Mouse (Mus musculus): Measurements from ENCODE around the gene Uchl3. TPM values are rescaled to one million over a fixed set of nuclear protein-coding genes. Genes with fewer than 3 reads are reported as not detected.

Uchl3 gene
- total RNA-seq, 4 experiments from 2014 or later: 41.6 to 48.7 (median 44.4) TPM

DNA sequence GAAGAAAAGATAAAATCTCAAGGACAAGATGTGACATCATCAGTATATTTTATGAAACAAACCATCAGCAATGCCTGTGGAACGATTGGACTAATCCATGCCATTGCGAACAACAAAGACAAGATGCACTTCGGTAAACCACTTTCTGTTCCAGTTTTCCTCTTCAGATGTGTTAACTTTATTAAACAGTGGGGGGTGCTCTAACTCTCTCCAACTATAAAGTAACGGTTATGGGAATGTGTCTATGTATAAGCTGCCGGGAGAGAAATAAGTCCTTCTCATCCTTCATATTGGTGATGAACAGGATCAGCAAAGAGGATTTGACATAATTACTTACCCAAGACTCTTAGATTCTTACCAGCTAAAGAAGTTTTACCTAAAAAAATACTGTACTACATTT, 12.8 kb downstream of the Uchl3 start:
- DNase-seq (ENCODE audit: low spot score in 2 of 2): no peak

DNA sequence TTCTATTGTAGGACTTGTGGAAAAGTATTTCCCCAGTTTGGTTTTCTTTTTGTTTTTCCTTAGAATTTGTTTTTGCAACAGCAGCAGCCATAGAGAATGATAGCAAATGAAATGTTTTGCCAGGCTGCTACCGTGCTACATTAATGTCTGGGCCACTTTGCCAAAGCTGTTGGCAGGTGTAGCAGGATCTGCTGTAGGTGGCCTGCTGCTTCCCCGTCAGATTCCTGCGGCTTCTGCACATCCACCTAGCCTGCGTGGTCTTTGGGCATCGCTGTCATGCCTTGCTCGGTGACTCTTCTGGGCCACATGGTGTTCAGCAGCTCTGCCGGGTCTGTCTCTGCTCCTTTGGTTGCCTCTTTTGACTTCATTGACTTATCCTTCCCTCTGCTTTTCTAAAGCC, 14.9 kb downstream of the Uchl3 start:
- DNase-seq (ENCODE audit: low spot score in 2 of 2): no peak

DNA sequence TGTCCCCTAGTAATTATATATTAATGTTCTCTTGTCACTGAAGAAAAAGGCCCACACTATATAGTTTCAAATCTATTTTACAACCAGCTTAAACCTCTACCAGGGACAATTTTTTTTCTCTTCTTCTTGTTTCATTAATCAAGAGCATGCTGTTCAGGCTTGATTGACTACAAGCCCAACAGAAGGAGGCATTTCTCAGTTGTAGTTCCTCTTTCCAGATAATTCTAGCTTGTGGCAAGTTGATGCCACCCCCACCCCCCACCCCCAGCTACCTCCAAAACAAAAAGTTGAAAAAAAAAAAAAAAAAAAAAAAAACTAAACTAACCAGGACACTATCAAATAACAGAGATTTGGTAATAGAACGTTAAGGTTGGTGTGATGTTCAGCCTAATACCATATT, 18.5 kb downstream of the Uchl3 start:
- DNase-seq (ENCODE audit: low spot score in 2 of 2): no peak

- no peak for DNase-seq (ENCODE audit: low spot score in 2 of 2)
These were observed 33.9 kb downstream of the Uchl3 start for GRCm38 (mm10) chr14:101687696-101688095.

GRCm38 (mm10) chr14:101688406-101688805, 34.6 kb downstream of the Uchl3 start:
- DNase-seq (ENCODE audit: low spot score in 2 of 2): no peak

GRCm38 (mm10) chr14:101704479-101704878, 50.7 kb downstream of the Uchl3 start:
- DNase-seq (ENCODE audit: low spot score in 2 of 2): no peak

- no peak for DNase-seq (ENCODE audit: low spot score in 2 of 2)
These were observed 53.3 kb downstream of the Uchl3 start for GRCm38 (mm10) chr14:101707088-101707487.

DNA sequence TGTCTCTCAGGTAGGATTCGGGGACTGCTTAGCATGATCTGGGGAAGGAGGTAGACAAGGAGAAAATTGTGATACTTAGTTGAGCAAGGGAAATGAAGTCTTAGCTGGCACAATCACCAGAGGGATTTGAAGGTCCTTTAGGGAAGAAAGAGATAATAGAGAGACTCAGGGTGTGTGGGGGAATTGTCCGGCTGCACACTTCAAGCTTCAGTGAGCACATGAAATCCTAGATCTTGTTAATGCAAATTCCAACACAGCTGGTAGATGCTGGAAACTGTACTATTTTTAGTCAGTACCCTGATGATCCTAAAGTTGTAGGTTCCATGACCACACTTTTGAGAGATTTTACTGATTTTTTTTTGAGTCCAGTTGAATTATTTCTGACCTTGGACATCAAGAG, 60.6 kb downstream of the Uchl3 start:
- DNase-seq (ENCODE audit: low spot score in 2 of 2): no peak

DNA sequence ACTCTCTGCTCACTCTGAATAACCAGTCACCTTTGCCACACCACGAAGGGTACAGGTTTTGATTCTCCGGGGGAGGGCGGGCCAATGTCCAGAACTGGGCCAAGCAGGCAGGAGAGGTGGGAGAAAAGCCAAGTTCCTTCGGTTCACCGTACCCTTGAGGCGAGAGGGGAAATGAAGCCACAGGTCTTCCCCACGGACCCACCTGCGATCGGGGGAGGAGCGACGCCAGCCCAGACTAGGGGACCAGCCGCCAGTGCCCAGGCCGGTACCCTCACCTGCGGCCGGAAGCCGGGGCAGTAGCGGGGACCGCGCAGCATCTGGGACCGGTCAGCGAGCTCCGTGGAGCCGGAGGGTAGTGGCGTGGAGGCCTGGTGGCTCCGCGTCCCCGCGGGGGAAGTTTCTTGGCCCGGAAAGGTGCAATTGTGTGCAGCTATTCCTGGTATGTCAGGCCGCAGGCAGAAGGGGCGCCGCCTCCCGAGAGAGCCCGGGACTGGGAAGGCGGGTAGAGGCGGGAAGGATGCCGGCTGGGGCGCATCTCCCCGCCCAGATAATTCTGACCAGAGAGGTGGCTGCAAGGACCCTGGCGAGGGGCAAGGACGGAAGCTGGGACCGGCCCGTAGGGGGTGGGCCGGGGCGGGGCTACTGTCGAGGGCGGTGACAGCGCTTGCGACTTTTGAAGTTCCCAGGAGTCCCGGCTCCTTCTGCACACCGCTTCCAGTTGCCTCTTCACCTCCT, 75.6 kb downstream of the Uchl3 start, which contains the start of the genes Gm9922 and Lmo7:
TSS of gene Gm9922 (minus strand) at position 578 of the 735 bp plus-strand sequence.
TSS of gene Lmo7 (plus strand) at position 721 of the 735 bp plus-strand sequence.
- DNase-seq (ENCODE audit: low spot score in 2 of 2): peak in 1 of 2 experiments; percentile 4

DNA sequence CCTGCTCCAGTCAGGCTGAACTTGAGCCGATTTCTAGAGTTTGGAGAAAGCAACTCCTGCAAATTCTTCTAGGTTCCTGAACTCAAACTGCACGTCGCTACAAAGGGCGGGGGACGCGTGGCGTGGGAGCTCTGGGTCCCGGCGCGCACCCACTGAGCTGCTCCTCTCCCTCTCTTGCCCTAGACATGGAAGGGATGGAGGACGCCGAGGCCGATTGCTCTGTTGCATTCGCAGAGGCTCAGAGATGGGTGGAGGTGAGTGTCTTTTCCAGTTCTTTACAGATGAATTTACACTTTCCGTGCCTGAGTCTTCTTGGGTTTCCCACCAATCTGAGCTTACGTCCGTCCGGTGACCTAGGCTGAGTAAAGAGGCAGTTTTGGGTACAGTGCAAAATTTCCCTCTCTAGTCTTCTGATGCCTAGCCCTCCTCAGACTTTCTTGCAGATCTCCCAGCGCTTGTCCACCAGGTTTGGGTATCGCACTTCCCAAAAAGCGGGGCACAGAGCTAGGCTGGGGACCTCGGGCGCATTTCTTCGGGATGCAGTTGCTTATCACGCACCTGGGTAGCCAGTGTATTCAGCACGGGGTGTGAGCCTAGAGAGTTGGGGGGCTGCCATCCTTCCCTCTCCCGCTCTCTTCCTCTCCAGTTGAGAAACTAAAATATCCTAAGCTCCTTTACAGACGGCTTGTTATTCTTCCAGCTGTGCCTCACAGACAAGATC, 76.4 kb downstream of the Uchl3 start:
- no peak for DNase-seq (ENCODE audit: low spot score in 2 of 2)

DNA sequence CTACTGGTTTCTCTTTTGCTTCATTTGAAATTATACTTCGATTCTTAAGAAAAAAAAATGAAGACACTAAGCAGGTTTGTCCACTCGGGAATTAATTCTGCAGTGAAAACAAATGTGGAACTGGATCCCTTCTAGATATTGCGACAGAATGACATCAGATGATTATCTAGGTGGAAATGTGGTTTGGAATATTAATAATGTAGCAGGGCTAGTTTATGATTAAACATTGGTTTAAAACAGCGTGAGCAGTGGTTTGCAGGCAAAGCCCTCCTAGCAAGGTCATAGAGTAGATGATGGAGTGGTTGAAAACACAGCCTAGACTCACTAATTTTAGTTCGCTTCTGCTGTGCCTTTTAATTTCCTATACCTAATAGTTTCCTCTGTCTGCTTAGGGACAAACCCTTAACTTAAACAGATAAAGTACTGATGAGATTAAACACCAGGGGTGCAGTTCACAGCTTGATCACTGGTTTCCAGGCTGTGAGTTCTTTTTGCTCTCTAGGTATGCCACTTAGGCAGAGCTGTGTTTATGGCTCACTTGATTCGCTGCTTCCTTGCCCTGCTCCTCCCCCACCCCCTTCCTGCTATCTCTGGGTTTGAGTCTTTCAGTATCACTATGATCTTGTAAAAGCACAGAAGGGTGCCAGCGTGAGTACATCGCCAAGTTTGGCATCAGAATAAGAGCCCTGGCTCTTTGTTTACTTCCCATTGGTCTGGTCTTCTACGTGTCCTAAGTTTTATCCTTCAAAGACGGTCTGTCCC, 80.0 kb downstream of the Uchl3 start:
- no peak for DNase-seq (ENCODE audit: low spot score in 2 of 2)

DNA sequence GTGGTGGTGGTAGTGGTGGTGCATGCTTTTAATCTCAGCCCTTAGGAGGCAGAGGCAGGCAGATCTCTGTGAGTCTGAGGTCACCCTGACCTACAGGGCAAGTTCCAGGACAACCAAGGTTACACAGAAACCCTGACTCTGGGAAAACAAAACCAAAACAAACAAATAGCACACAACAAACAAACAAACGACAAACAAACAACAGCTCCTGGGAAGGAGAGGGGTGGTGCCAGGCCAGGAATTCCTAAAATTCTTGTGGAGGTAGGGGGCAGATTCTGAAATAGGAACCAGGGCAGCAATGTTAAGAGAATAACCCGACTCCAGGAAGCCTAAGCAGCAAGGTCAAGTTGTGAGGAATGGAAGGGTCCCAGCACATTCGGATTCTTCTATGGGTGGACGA, 83.7 kb downstream of the Uchl3 start:
- no peak for DNase-seq (ENCODE audit: low spot score in 2 of 2)

Other genes with a start within 250 kb of the Uchl3 start
- 10 to 100 TPM in 3 of 4 experiments, 1 to 10 TPM in 1; 9.0 to 10.4 (median 10.1) TPM for gene Tbc1d4, start 44.8 kb upstream of the Uchl3 start, total RNA-seq (2022)
- gene Commd6, start 13.3 kb upstream of the Uchl3 start, total RNA-seq (2022): 10 to 100 TPM; 56.7 to 68.2 (median 65.6) TPM
- gene Gm9922, start 75.8 kb downstream of the Uchl3 start, total RNA-seq (2022): under 1 TPM in 1 of 4 experiments, not detected in 3; 0.91 TPM
- 100 to 1,000 TPM; 111 to 135 (median 125) TPM for gene Lmo7, start 76.0 kb downstream of the Uchl3 start, total RNA-seq (2022)